Mouse (Mus musculus) myocyte (in vitro differentiated cells): ENCODE results near the gene Ccdc27.

Experiments used
- CEBPB ChIP-seq: IDR thresholded peaks from 2 replicates; pipeline ENCODE4 v1.6.1; 2011; ENCODE audit warnings: mild to moderate bottlenecking, moderate library complexity; ENCODE audit not compliant: poor library complexity, insufficient read depth, severe bottlenecking
- E2F4 ChIP-seq: IDR thresholded peaks from one replicate; pipeline ENCODE4 v1.6.1; 2011; ENCODE audit warnings: mild to moderate bottlenecking, control low read depth, moderate library complexity; ENCODE audit not compliant: insufficient read depth
- MAX ChIP-seq: IDR thresholded peaks from one replicate; pipeline ENCODE4 v1.6.1; 2011; ENCODE audit warnings: low read depth, mild to moderate bottlenecking, control low read depth
- MYOD1 ChIP-seq, 3 experiments: IDR thresholded peaks; one replicate each; pipeline ENCODE4 v1.6.1; 2011; ENCODE audit warnings: control low read depth in 2 of 3, low read depth in 2 of 3, mild to moderate bottlenecking in 2 of 3, moderate library complexity in 1 of 3; ENCODE audit not compliant: insufficient read length in 2 of 3, control insufficient read depth in 1 of 3
- MYOG ChIP-seq, 3 experiments: IDR thresholded peaks; one replicate each; pipeline ENCODE4 v1.6.1; 2011; ENCODE audit warnings: control low read depth in 2 of 3, low read depth in 2 of 3, mild to moderate bottlenecking in 2 of 3; ENCODE audit not compliant: insufficient read length in 2 of 3, control insufficient read depth in 1 of 3, insufficient read depth in 1 of 3
- POLR2A ChIP-seq: IDR thresholded peaks from one replicate; pipeline ENCODE4 v1.6.1; 2011; ENCODE audit warnings: low read depth, mild to moderate bottlenecking, control low read depth, moderate library complexity; ENCODE audit not compliant: insufficient read length
- POLR2AphosphoS2 ChIP-seq: IDR thresholded peaks from one replicate; pipeline ENCODE4 v1.6.1; 2011; ENCODE audit warnings: low read depth, control low read depth; ENCODE audit not compliant: insufficient read length
- TCF12 ChIP-seq: IDR thresholded peaks from one replicate; pipeline ENCODE4 v1.6.1; 2011; ENCODE audit warnings: mild to moderate bottlenecking, control low read depth; ENCODE audit not compliant: poor library complexity, insufficient read depth, severe bottlenecking
- USF1 ChIP-seq: IDR thresholded peaks from one replicate; pipeline ENCODE4 v1.6.1; 2011; ENCODE audit warnings: low read depth, mild to moderate bottlenecking, control low read depth, moderate library complexity

GRCm38 (mm10) chr4:154045837-154046236 is 3.4 kb upstream of the Ccdc27 start:
- TF ChIP-seq E2F4, result no peak
- TF ChIP-seq USF1, result no peak
- TF ChIP-seq MYOD1 (IDR thresholded peaks at IDR 0.05; ENCODE audit: control insufficient read depth in 1 of 3, insufficient read length in 2 of 3, low read depth in 2 of 3), result no peak
- no peak for TF ChIP-seq POLR2A
- no peak for TF ChIP-seq CEBPB
- TF ChIP-seq MAX, result no peak
- no peak for TF ChIP-seq TCF12
- no peak for TF ChIP-seq POLR2AphosphoS2
- TF ChIP-seq MYOG (IDR thresholded peaks at IDR 0.05; ENCODE audit: control insufficient read depth in 1 of 3, insufficient read depth in 1 of 3, insufficient read length in 2 of 3, low read depth in 2 of 3), result no peak
